Mouse (Mus musculus) limb, embryonic 14.5 days (tissue): ENCODE data around the gene 2610001J05Rik. TPM values are rescaled to one million over a fixed set of nuclear protein-coding genes. Genes with fewer than 3 reads are reported as not detected.

ENCODE experiments used
- ATAC-seq: fragments of 200-750 bp; cut with Nextera tagmentation; 2 replicates; pipeline ENCODE4 v1.8.0; 2017; ENCODE audit warnings: low read depth, moderate number of reproducible peaks, moderate TSS enrichment; ENCODE audit not compliant: low FRiP score
- DNase-seq: peaks from one replicate; pipeline ENCODE4 v3.0.0-alpha.2; 2015; ENCODE audit warnings: low spot score
- H3K27ac ChIP-seq: fragments of 300-500 bp; sonication (generic); replicated peaks from 2 replicates; pipeline ENCODE4 v1.5.1; 2014; ENCODE audit warnings: low read depth, mild to moderate bottlenecking, low read length, moderate library complexity, mixed read lengths
- H3K27me3 ChIP-seq: fragments of 300-500 bp; sonication (generic); 2 replicates; pipeline ENCODE4 v1.6.1; 2014; ENCODE audit warnings: low read length, mixed read lengths; ENCODE audit not compliant: control insufficient read depth, insufficient read depth
- H3K36me3 ChIP-seq: fragments of 300-500 bp; sonication (generic); 2 replicates; pipeline ENCODE4 v1.6.1; 2014; ENCODE audit warnings: mild to moderate bottlenecking, low read length, moderate library complexity, mixed read lengths; ENCODE audit not compliant: control insufficient read depth, insufficient read depth
- H3K4me1 ChIP-seq: fragments of 300-500 bp; sonication (generic); 2 replicates; pipeline ENCODE4 v1.6.1; 2014; ENCODE audit warnings: antibody characterized with exemption, low read length, mixed read lengths; ENCODE audit not compliant: control insufficient read depth, insufficient read depth
- H3K4me2 ChIP-seq: fragments of 300-500 bp; sonication (generic); replicated peaks from 2 replicates; pipeline ENCODE4 v1.6.1; 2014; ENCODE audit warnings: low read depth, mild to moderate bottlenecking, low read length, moderate library complexity; ENCODE audit not compliant: severe bottlenecking
- H3K4me3 ChIP-seq: fragments of 300-500 bp; sonication (generic); replicated peaks from 2 replicates; pipeline ENCODE4 v1.5.1; 2014; ENCODE audit warnings: low read length
- H3K9ac ChIP-seq: fragments of 300-500 bp; sonication (generic); 2 replicates; pipeline ENCODE4 v1.6.1; 2014; ENCODE audit warnings: mild to moderate bottlenecking, low read depth, low read length, moderate library complexity; ENCODE audit not compliant: severe bottlenecking
- H3K9me3 ChIP-seq: fragments of 300-500 bp; sonication (generic); 2 replicates; pipeline ENCODE4 v1.6.1; 2016; ENCODE audit warnings: low read length; ENCODE audit not compliant: control insufficient read depth
- POLR2A ChIP-seq: fragments of 200-500 bp; IDR thresholded peaks from 2 replicates; pipeline ENCODE4 v1.8.0; 2012; ENCODE audit warnings: inconsistent platforms, mild to moderate bottlenecking, moderate library complexity, borderline replicate concordance; ENCODE audit not compliant: insufficient read depth, insufficient read length; ENCODE audit errors: extremely low read depth
- WGBS: fragments of 180-500 bp; shearing (Covaris S2); extraction: QIAGEN DNeasy Blood & Tissue Kit; methylation state at CpG from one replicate; pipeline ENCODE4 v1.1.7; 2014; 5-methylcytosine and 5-hydroxymethylcytosine counted together
- polyA plus RNA-seq, 2 experiments: library from polyadenylated mRNA; depleted of rRNA in 1 of 2; stranded (reverse) in 1 of 2; unstranded in 1 of 2; fragments of >200 nt; fragmentation: Nextera tagmentation in 1 of 2; extraction: Ambion mirVana in 1 of 2; gene quantifications; 2 replicates each; pipeline versions ENCODE4 v1.2.1 to v1.2.3; 2012 to 2014

The 2610001J05Rik gene
- polyA plus RNA-seq (2012; rRNA removed): 71.5 and 99.4 TPM in 2 replicates
- 95.2 and 103 TPM in 2 replicates for polyA plus RNA-seq (2014; fragmentation: Nextera tagmentation; extraction: Ambion mirVana)

GRCm38 (mm10) chr6:13870919-13871624 lies at the start of gene 2610001J05Rik:
Gene 2610001J05Rik (minus strand): TSS chr6:13871518.
- H3K4me1 ChIP-seq: peaks cover 5% of the 10 kb centered on the region
- H3K4me2 ChIP-seq: peak within 1 kb of the TSS; percentile 51
- peak; percentile 86; the same call in 1 of the 2 replicates for TF ChIP-seq POLR2A
- H3K36me3 ChIP-seq: peaks cover 5% of the 10 kb centered on the region; the same call in 1 of the 2 replicates
- no peaks in the 10 kb centered on the region for H3K27me3 ChIP-seq
- peak within 1 kb of the TSS; percentile 66 for H3K4me3 ChIP-seq
- DNase-seq (peak; percentile 96), ATAC-seq (peak; percentile 100)
- H3K9me3 ChIP-seq: no peaks in the 10 kb centered on the region
- H3K9ac ChIP-seq: peak within 1 kb of the TSS; percentile 81
- WGBS: under 1% methylated on average over 19 of the region's 19 CpGs
- H3K27ac ChIP-seq: peak within 1 kb of the TSS; percentile 86

GRCm38 (mm10) chr6:13909762-13910537 lies 38.6 kb upstream of the 2610001J05Rik start:
- WGBS: 86% methylated on average over 10 of the region's 10 CpGs

GRCm38 (mm10) chr6:13902941-13903627 lies 31.8 kb upstream of the 2610001J05Rik start:
- H3K9ac ChIP-seq: no peak overlapping the region
- WGBS: 86% methylated on average over 5 of the region's 5 CpGs
- no peak overlapping the region for H3K4me2 ChIP-seq

More at GRCm38 (mm10) chr6:13909762-13910537, 38.6 kb upstream of the 2610001J05Rik start:
- TF ChIP-seq POLR2A: no peak
- H3K27me3 ChIP-seq: no peaks in the 10 kb centered on the region
- H3K4me1 ChIP-seq: no peaks in the 10 kb centered on the region
- no peaks in the 10 kb centered on the region for H3K9me3 ChIP-seq
- no peak overlapping the region for H3K27ac ChIP-seq
- no peak for ATAC-seq
- DNase-seq: no peak
- no peak overlapping the region for H3K4me3 ChIP-seq
- H3K4me2 ChIP-seq: no peak overlapping the region
- H3K9ac ChIP-seq: no peak overlapping the region
- H3K36me3 ChIP-seq: no peaks in the 10 kb centered on the region

GRCm38 (mm10) chr6:13884877-13885592 lies 13.7 kb upstream of the 2610001J05Rik start:
- no peak overlapping the region for H3K4me2 ChIP-seq
- no peak overlapping the region for H3K4me3 ChIP-seq
- H3K4me1 ChIP-seq: no peaks in the 10 kb centered on the region
- H3K27ac ChIP-seq: no peak overlapping the region
- ATAC-seq (no peak), DNase-seq (no peak)
- TF ChIP-seq POLR2A: no peak
- H3K27me3 ChIP-seq: no peaks in the 10 kb centered on the region
- 86% methylated on average over 3 of the region's 3 CpGs for WGBS
- H3K9me3 ChIP-seq: no peaks in the 10 kb centered on the region
- no peak overlapping the region for H3K9ac ChIP-seq
- no peaks in the 10 kb centered on the region for H3K36me3 ChIP-seq

More at GRCm38 (mm10) chr6:13902941-13903627, 31.8 kb upstream of the 2610001J05Rik start:
- ATAC-seq: no peak
- no peaks in the 10 kb centered on the region for H3K27me3 ChIP-seq
- H3K4me1 ChIP-seq: no peaks in the 10 kb centered on the region
- DNase-seq: no peak
- H3K9me3 ChIP-seq: no peaks in the 10 kb centered on the region
- no peaks in the 10 kb centered on the region for H3K36me3 ChIP-seq
- TF ChIP-seq POLR2A: no peak
- no peak overlapping the region for H3K4me3 ChIP-seq
- H3K27ac ChIP-seq: no peak overlapping the region
